Mouse (Mus musculus) megakaryocyte, embryonic 14.5 days (primary cell): ENCODE results near the gene Slc19a3.

Experiments used
- FLI1 ChIP-seq: IDR thresholded peaks from 2 replicates; pipeline ENCODE4 v1.6.1; 2012; ENCODE audit warnings: low read length, inconsistent platforms, mixed read lengths
- GATA1 ChIP-seq: IDR thresholded peaks from 3 replicates; pipeline ENCODE4 v1.6.1; 2012; ENCODE audit warnings: mixed read lengths, low read length, inconsistent platforms, borderline replicate concordance

GRCm38 (mm10) chr1:83059278-83059677 is 21.0 kb upstream of the Slc19a3 start, which contains the start of gene A030005K14Rik:
- no peak for TF ChIP-seq GATA1
- no peak for TF ChIP-seq FLI1
